Mouse (Mus musculus) erythroblast, embryonic 14.5 days (primary cell): ENCODE data around the gene Itpk1.

Experiments
- GATA1 ChIP-seq: IDR thresholded peaks from 2 replicates; pipeline ENCODE4 v1.6.1; 2012; ENCODE audit warnings: low read length, inconsistent platforms, mixed read lengths
- TAL1 ChIP-seq: IDR thresholded peaks from 3 replicates; pipeline ENCODE4 v1.6.1; 2012; ENCODE audit warnings: low read length, inconsistent platforms, mixed read lengths

- TF ChIP-seq TAL1 = no peak
- TF ChIP-seq GATA1 = no peak
Measured at GRCm38 (mm10) chr12:102691180-102691579, 13.6 kb downstream of the Itpk1 start.
